In the genomic region with DNA sequence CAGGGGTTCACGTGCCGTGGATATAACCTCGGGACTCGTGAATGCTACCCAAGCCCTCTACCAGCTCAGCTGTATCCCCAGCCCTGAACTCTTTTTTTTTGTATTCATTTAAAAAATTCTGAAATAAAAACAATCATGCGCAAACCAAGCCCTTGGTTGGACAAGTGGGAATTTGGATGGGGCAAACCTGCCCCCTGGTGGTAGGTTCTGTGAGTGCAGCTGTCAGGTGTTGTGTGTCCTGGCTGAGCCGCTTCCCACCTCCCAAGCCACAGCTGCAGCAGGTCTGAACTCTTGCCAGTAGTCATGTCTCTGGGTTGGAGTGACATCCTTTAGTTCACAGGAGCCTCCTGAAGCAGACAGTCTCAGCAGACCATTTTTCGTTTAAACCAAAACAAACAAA, we compare ENCODE assay signal across 10 mouse cellular contexts. TPM values are rescaled to one million over a fixed set of nuclear protein-coding genes. Genes with fewer than 3 reads are reported as not detected.
DNase-seq lines count a peak whose midpoint lies in the region; ATAC-seq and TF ChIP-seq lines count a peak whose summit lies in the region.
"Had no signal": no experiment of that assay in that cellular context is flagged by ENCODE, and none has a peak within 500 bp of the region (broad histone marks: within the 10 kb centered on the region; RNA-seq: fewer than 3 reads in every experiment).

No protein-coding gene starts in this region.

- in situ Hi-C loops in ES-E14 (cut with MboI; ENCODE audit: low sequenced_read_pairs in 2 of 2, unreplicated experiment in 2 of 2), result no loop called here

- intact Hi-C loops in gastrocnemius, postnatal 14 days (cut with DNase I; ENCODE audit: low total_unique reads), result loop anchor here (5.0 kb wide), 1 partner anchor 40 kb away; the partner anchor contains the start of gene Grrp1

- H3K27me3 ChIP-seq in forebrain, embryonic 14.5 days (replicated peaks; ENCODE audit: control insufficient read depth, insufficient read depth, low read length), result no peaks in the 10 kb centered on the region
- no peaks in the 10 kb centered on the region for H3K27me3 ChIP-seq in forebrain, embryonic 15.5 days
- H3K27me3 ChIP-seq in cerebellum, adult 2 months (ENCODE audit: control insufficient read depth, insufficient read depth, low read length), result no peaks in the 10 kb centered on the region
- H3K27me3 ChIP-seq: Patski had no signal

- TF ChIP-seq POLR2A in cerebellum, adult 2 months (IDR thresholded peaks at IDR 0.05; ENCODE audit: borderline replicate concordance, insufficient read depth, low read length), result no peak

- H3K4me2 ChIP-seq in forebrain, embryonic 14.5 days (ENCODE audit: low read length), result no peak overlapping the region
- H3K4me2 ChIP-seq in forebrain, embryonic 15.5 days (replicated peaks), result no peak overlapping the region

- H3K9me3 ChIP-seq in forebrain, embryonic 14.5 days (replicated peaks; ENCODE audit: control insufficient read depth, low read length), result no peaks in the 10 kb centered on the region
- no peaks in the 10 kb centered on the region for H3K9me3 ChIP-seq in forebrain, embryonic 15.5 days
- H3K9me3 ChIP-seq in ES-E14 (ENCODE audit: control insufficient read depth, insufficient read depth, low read depth, low read length), result no peaks in the 10 kb centered on the region

- no peak for ATAC-seq in forebrain, embryonic 14.5 days
- ATAC-seq in forebrain, embryonic 15.5 days (replicated peaks), result no peak
- ATAC-seq: Patski had no signal

- no peak overlapping the region for H3K9ac ChIP-seq in forebrain, embryonic 14.5 days (ENCODE audit: low read length)
- H3K9ac ChIP-seq in forebrain, embryonic 15.5 days (replicated peaks), result no peak overlapping the region
- no peak overlapping the region for H3K9ac ChIP-seq in ES-E14 (ENCODE audit: insufficient read depth, low read depth, low read length, poor library complexity, severe bottlenecking)

- H3K4me1 ChIP-seq in forebrain, embryonic 14.5 days (ENCODE audit: control insufficient read depth, insufficient read depth, low read length), result peaks cover 6% of the 10 kb centered on the region
- H3K4me1 ChIP-seq in forebrain, embryonic 15.5 days, result peaks cover 10% of the 10 kb centered on the region
- peaks cover 0 to 3% of the 10 kb centered on the region in 2 experiments; a peak in 1 of 4 replicates for H3K4me1 ChIP-seq in ES-E14 (ENCODE audit: control insufficient read depth in 2 of 2, insufficient read depth in 2 of 2, low read length in 2 of 2, poor library complexity in 1 of 2)
- H3K4me1 ChIP-seq in cerebellum, adult 2 months (ENCODE audit: control insufficient read depth, insufficient read depth, low read length), result no peaks in the 10 kb centered on the region

- H3K4me3 ChIP-seq in forebrain, embryonic 14.5 days (ENCODE audit: low read depth, low read length), result no peak overlapping the region
- no peak overlapping the region for H3K4me3 ChIP-seq in forebrain, embryonic 15.5 days
- no peak overlapping the region for H3K4me3 ChIP-seq in ES-E14 (ENCODE audit: insufficient read depth in 1 of 2, low read depth in 1 of 2, low read length in 2 of 2, poor library complexity in 1 of 2, severe bottlenecking in 1 of 2)
- H3K4me3 ChIP-seq in cerebellum, adult 2 months (replicated peaks; ENCODE audit: insufficient read depth, low read depth, low read length), result no peak overlapping the region

- no peak overlapping the region for H3K27ac ChIP-seq in forebrain, embryonic 14.5 days (ENCODE audit: low read depth, low read length)
- no peak overlapping the region for H3K27ac ChIP-seq in forebrain, embryonic 15.5 days (replicated peaks)
- no peak overlapping the region for H3K27ac ChIP-seq in ES-E14 (ENCODE audit: insufficient read depth, low read depth, low read length, poor library complexity, severe bottlenecking)
- no peak overlapping the region for H3K27ac ChIP-seq in cerebellum, adult 2 months (ENCODE audit: insufficient read depth, low read length)

- DNase-seq in forebrain, embryonic 14.5 days (ENCODE audit: low spot score), result peak; percentile 81
- DNase-seq in ES-E14 (ENCODE audit: low read depth, low spot score), result peak; percentile 67
- peak; percentile 61 to 77 for DNase-seq in cerebellum, adult 2 months
- DNase-seq in gastrocnemius, postnatal 14 days, result peak; percentile 66
- peak; percentile 86 to 87 for DNase-seq in kidney, postnatal 4 days
- peak; percentile 72 for DNase-seq in lung, postnatal 25 days (ENCODE audit: low spot score)
- peak; percentile 49 to 77 for DNase-seq in spleen, adult 18-20 months

- H3K36me3 ChIP-seq in forebrain, embryonic 14.5 days (ENCODE audit: control insufficient read depth, insufficient read depth, low read length), result no peaks in the 10 kb centered on the region
- H3K36me3 ChIP-seq in forebrain, embryonic 15.5 days, result no peaks in the 10 kb centered on the region
- no peaks in the 10 kb centered on the region for H3K36me3 ChIP-seq in ES-E14 (ENCODE audit: control insufficient read depth, insufficient read depth, low read length, poor library complexity, severe bottlenecking)

- WGBS in forebrain, embryonic 14.5 days, result 18% methylated on average over 7 of the region's 7 CpGs
- WGBS in forebrain, embryonic 15.5 days, result 18% methylated on average over 7 of the region's 7 CpGs
- 17% methylated on average over 7 of the region's 7 CpGs for WGBS in cerebellum, adult 2 months

- peak; percentile 89 for TF ChIP-seq CTCF in cerebellum, adult 2 months (IDR thresholded peaks at IDR 0.05; ENCODE audit: borderline replicate concordance, insufficient read depth, low read depth, low read length)

TF ChIP-seq in ES-E14, 5 proteins besides CTCF, POLR2A, EP300 and RAD21:
- TF ChIP-seq ZC3H11A (IDR thresholded peaks at IDR 0.05; ENCODE audit: borderline replicate concordance, low read depth, low read length) (no peak), MAFK (IDR thresholded peaks at IDR 0.05; ENCODE audit: insufficient read depth, low read depth, low read length) (no peak), CHD2 (IDR thresholded peaks at IDR 0.05; ENCODE audit: low read depth, low read length) (no peak), HCFC1 (IDR thresholded peaks at IDR 0.05; ENCODE audit: borderline replicate concordance, insufficient read depth, low read length) (no peak), ZNF384 (IDR thresholded peaks at IDR 0.05; ENCODE audit: low read depth, low read length) (no peak)

RNA-seq across cellular contexts. Expression of gene Pdik1l, which starts 4.4 kb away (rescaled TPM):
- polyA plus RNA-seq in forebrain, embryonic 14.5 days (2014; fragmentation: Nextera tagmentation; extraction: Ambion mirVana), result 32.2 and 40.5 TPM in 2 replicates
- 41.0 and 42.1 TPM in 2 replicates for polyA plus RNA-seq in forebrain, embryonic 15.5 days (2015; fragmentation: Nextera tagmentation; extraction: Ambion mirVana)
- total RNA-seq in ES-E14 (2012; rRNA removed), result 12.6 and 13.2 TPM in 2 replicates
- polyA plus RNA-seq in cerebellum, adult 2 months (2012; rRNA removed), result 8.9 and 9.6 TPM in 2 replicates
- total RNA-seq in gastrocnemius, postnatal 14 days (2021), result 1 to 10 TPM; 4.8 to 5.3 TPM

RNA-seq across cellular contexts. Expression of gene Trim63, which starts 22.9 kb away (rescaled TPM):
- polyA plus RNA-seq in forebrain, embryonic 14.5 days (2014; fragmentation: Nextera tagmentation; extraction: Ambion mirVana), result not detected in 2 replicates
- polyA plus RNA-seq in forebrain, embryonic 15.5 days (2015; fragmentation: Nextera tagmentation; extraction: Ambion mirVana), result 0.13 and 0.24 TPM in 2 replicates
- total RNA-seq in ES-E14 (2012; rRNA removed), result 3.5 and 4.3 TPM in 2 replicates
- 0.07 and 0.24 TPM in 2 replicates for polyA plus RNA-seq in cerebellum, adult 2 months (2012; rRNA removed)
- 100 to 1,000 TPM; 103 to 224 TPM for total RNA-seq in gastrocnemius, postnatal 14 days (2021)

RNA-seq across cellular contexts. Expression of gene Grrp1, which starts 38.2 kb away (rescaled TPM):
- 10.1 and 11.6 TPM in 2 replicates for polyA plus RNA-seq in forebrain, embryonic 14.5 days (2014; fragmentation: Nextera tagmentation; extraction: Ambion mirVana)
- polyA plus RNA-seq in forebrain, embryonic 15.5 days (2015; fragmentation: Nextera tagmentation; extraction: Ambion mirVana), result 9.9 and 12.1 TPM in 2 replicates
- 1.6 and 2.2 TPM in 2 replicates for total RNA-seq in ES-E14 (2012; rRNA removed)
- 6.6 and 7.6 TPM in 2 replicates for polyA plus RNA-seq in cerebellum, adult 2 months (2012; rRNA removed)
- 1 to 10 TPM; 5.9 to 6.0 TPM for total RNA-seq in gastrocnemius, postnatal 14 days (2021)
- polyA plus RNA-seq: Patski had no signal

RNA-seq across cellular contexts. Expression of gene Gm30191, which starts 45.3 kb away (rescaled TPM):
- polyA plus RNA-seq in forebrain, embryonic 14.5 days (2014; fragmentation: Nextera tagmentation; extraction: Ambion mirVana), result not detected in 2 replicates
- polyA plus RNA-seq in forebrain, embryonic 15.5 days (2015; fragmentation: Nextera tagmentation; extraction: Ambion mirVana), result not detected in 2 replicates
- total RNA-seq in ES-E14 (2012; rRNA removed), result not detected in 2 replicates
- 1.8 and 1.9 TPM in 2 replicates for polyA plus RNA-seq in cerebellum, adult 2 months (2012; rRNA removed)
- not detected for total RNA-seq in gastrocnemius, postnatal 14 days (2021)
- polyA plus RNA-seq: liver, embryonic 16.5 days; Patski had no signal

RNA-seq across cellular contexts. Expression of gene Zfp593, which starts 46.7 kb away (rescaled TPM):
- polyA plus RNA-seq in forebrain, embryonic 14.5 days (2014; fragmentation: Nextera tagmentation; extraction: Ambion mirVana), result 14.4 and 15.8 TPM in 2 replicates
- 17.0 and 17.8 TPM in 2 replicates for polyA plus RNA-seq in forebrain, embryonic 15.5 days (2015; fragmentation: Nextera tagmentation; extraction: Ambion mirVana)
- 19.8 and 25.2 TPM in 2 replicates for total RNA-seq in ES-E14 (2012; rRNA removed)
- 10.7 and 11.7 TPM in 2 replicates for polyA plus RNA-seq in cerebellum, adult 2 months (2012; rRNA removed)
- total RNA-seq in gastrocnemius, postnatal 14 days (2021), result 1 to 10 TPM; 4.1 to 4.7 TPM
